ENCODE assay signal across 20 mouse cellular contexts in genomic region chr1:178791266-178791665, GRCm38 (mm10).
DNase-seq lines count a peak whose midpoint lies in the region; ATAC-seq lines count a peak whose summit lies in the region.
"Had no signal": no experiment of that assay in that cellular context is flagged by ENCODE, and none has a peak within 500 bp of the region (broad histone marks: within the 10 kb centered on the region; RNA-seq: fewer than 3 reads in every experiment).

No protein-coding gene starts in this region.

- no peak for DNase-seq in heart, adult 18-20 months
- no peak for DNase-seq in heart, adult 9 months (ENCODE audit: low spot score in 2 of 2)
- DNase-seq in 3T3-L1 (ENCODE audit: low read depth, low spot score) (peak; percentile 37), NIH3T3 (ENCODE audit: low read depth) (peak; percentile 36)
- DNase-seq: adrenal gland, postnatal 10 days; cerebellum, adult 11 months; cerebellum, adult 8-10 months; cerebellum, postnatal 25 days; gastrocnemius, postnatal 36 days; heart, adult 2 months; kidney, adult 2 months had no signal

- no peak overlapping the region for H3K4me2 ChIP-seq in heart, embryonic 11.5 days
- H3K4me2 ChIP-seq in heart, embryonic 15.5 days, result no peak overlapping the region
- no peak overlapping the region for H3K4me2 ChIP-seq in midbrain, embryonic 13.5 days (replicated peaks)
- H3K4me2 ChIP-seq: embryonic facial prominence, embryonic 13.5 days; forebrain, embryonic 15.5 days; hindbrain, embryonic 15.5 days; kidney, embryonic 15.5 days had no signal

- ATAC-seq in heart, embryonic 11.5 days (replicated peaks; ENCODE audit: insufficient number of reproducible peaks, low FRiP score, low TSS enrichment), result no peak
- ATAC-seq in heart, embryonic 15.5 days (replicated peaks; ENCODE audit: insufficient number of reproducible peaks, insufficient read depth, low FRiP score, low read depth), result no peak
- no peak for ATAC-seq in midbrain, embryonic 13.5 days
- ATAC-seq: forebrain, embryonic 15.5 days; intestine, embryonic 16.5 days had no signal

- no peak overlapping the region for H3K4me3 ChIP-seq in heart, embryonic 11.5 days (ENCODE audit: low read depth, low read length)
- H3K4me3 ChIP-seq in heart, embryonic 15.5 days, result no peak overlapping the region
- no peak overlapping the region for H3K4me3 ChIP-seq in midbrain, embryonic 13.5 days (replicated peaks)
- H3K4me3 ChIP-seq: embryonic facial prominence, embryonic 13.5 days; erythroblast, embryonic 14.5 days; forebrain, embryonic 15.5 days; heart, adult 2 months; hindbrain, embryonic 15.5 days; kidney, embryonic 15.5 days had no signal

- H3K36me3 ChIP-seq in heart, embryonic 11.5 days (ENCODE audit: control insufficient read depth, insufficient read depth, low read length), result no peaks in the 10 kb centered on the region
- no peaks in the 10 kb centered on the region for H3K36me3 ChIP-seq in heart, embryonic 15.5 days
- H3K36me3 ChIP-seq in midbrain, embryonic 13.5 days, result no peaks in the 10 kb centered on the region
- H3K36me3 ChIP-seq: embryonic facial prominence, embryonic 13.5 days; forebrain, embryonic 15.5 days; hindbrain, embryonic 15.5 days; kidney, embryonic 15.5 days had no signal

- H3K27me3 ChIP-seq in heart, embryonic 11.5 days (ENCODE audit: control insufficient read depth, insufficient read depth, low read length), result no peaks in the 10 kb centered on the region
- no peaks in the 10 kb centered on the region for H3K27me3 ChIP-seq in heart, embryonic 15.5 days
- no peaks in the 10 kb centered on the region for H3K27me3 ChIP-seq in midbrain, embryonic 13.5 days
- H3K27me3 ChIP-seq: embryonic facial prominence, embryonic 13.5 days; forebrain, embryonic 15.5 days; hindbrain, embryonic 15.5 days; kidney, embryonic 15.5 days had no signal

- H3K9me3 ChIP-seq in heart, embryonic 11.5 days (replicated peaks; ENCODE audit: control insufficient read depth, low read length), result no peaks in the 10 kb centered on the region
- no peaks in the 10 kb centered on the region for H3K9me3 ChIP-seq in heart, embryonic 15.5 days (replicated peaks)
- no peaks in the 10 kb centered on the region for H3K9me3 ChIP-seq in midbrain, embryonic 13.5 days
- H3K9me3 ChIP-seq: embryonic facial prominence, embryonic 13.5 days; forebrain, embryonic 15.5 days; hindbrain, embryonic 15.5 days; kidney, embryonic 15.5 days had no signal

- no peak overlapping the region for H3K9ac ChIP-seq in heart, embryonic 11.5 days (ENCODE audit: low read depth, low read length)
- H3K9ac ChIP-seq in heart, embryonic 15.5 days, result no peak overlapping the region
- H3K9ac ChIP-seq in midbrain, embryonic 13.5 days (replicated peaks), result no peak overlapping the region
- H3K9ac ChIP-seq: embryonic facial prominence, embryonic 13.5 days; forebrain, embryonic 15.5 days; hindbrain, embryonic 15.5 days; kidney, embryonic 15.5 days had no signal

- peak overlapping the region; percentile 54 for H3K27ac ChIP-seq in heart, embryonic 11.5 days (ENCODE audit: low read depth, low read length)
- peak overlapping the region; percentile 69 for H3K27ac ChIP-seq in heart, embryonic 15.5 days
- H3K27ac ChIP-seq in midbrain, embryonic 13.5 days, result no peak overlapping the region
- H3K27ac ChIP-seq: embryonic facial prominence, embryonic 13.5 days; forebrain, embryonic 15.5 days; heart, adult 2 months; hindbrain, embryonic 15.5 days; kidney, embryonic 15.5 days had no signal

- peaks cover 10% of the 10 kb centered on the region; the same call in 1 of the 2 replicates for H3K4me1 ChIP-seq in heart, embryonic 11.5 days (ENCODE audit: control insufficient read depth, insufficient read depth, low read length)
- peaks cover 26% of the 10 kb centered on the region for H3K4me1 ChIP-seq in heart, embryonic 15.5 days (replicated peaks)
- no peaks in the 10 kb centered on the region for H3K4me1 ChIP-seq in midbrain, embryonic 13.5 days (replicated peaks)
- H3K4me1 ChIP-seq: hindbrain, embryonic 15.5 days; kidney, embryonic 15.5 days had no signal

- 26% methylated on average over 1 of the region's 1 CpGs for WGBS in heart, embryonic 11.5 days (ENCODE audit: insufficient replicate concordance)
- WGBS in heart, embryonic 15.5 days, result 24% methylated on average over 1 of the region's 1 CpGs
- 51% methylated on average over 1 of the region's 1 CpGs for WGBS in midbrain, embryonic 13.5 days

Comparison
In these comparisons a context has a peak if more than half of its experiments do, and no peak if none do; other contexts are left out.
1. DNase-seq: peak in 3T3-L1 (single experiment) and NIH3T3 (single experiment); none in heart, adult 18-20 months (0 of 2) and heart, adult 9 months (0 of 2).